Mouse (Mus musculus) heart, adult 11 months (tissue): ENCODE measurements at regions not wholly inside any gene's neighbourhood (a gene's known extent, or its start where the extent isn't known, plus 50 kb on each side); places are given as distances from the start of the nearest gene placed in this dataset.

Experiments
- DNase-seq: peaks from one replicate; pipeline ENCODE4 v3.0.0; 2022

DNA sequence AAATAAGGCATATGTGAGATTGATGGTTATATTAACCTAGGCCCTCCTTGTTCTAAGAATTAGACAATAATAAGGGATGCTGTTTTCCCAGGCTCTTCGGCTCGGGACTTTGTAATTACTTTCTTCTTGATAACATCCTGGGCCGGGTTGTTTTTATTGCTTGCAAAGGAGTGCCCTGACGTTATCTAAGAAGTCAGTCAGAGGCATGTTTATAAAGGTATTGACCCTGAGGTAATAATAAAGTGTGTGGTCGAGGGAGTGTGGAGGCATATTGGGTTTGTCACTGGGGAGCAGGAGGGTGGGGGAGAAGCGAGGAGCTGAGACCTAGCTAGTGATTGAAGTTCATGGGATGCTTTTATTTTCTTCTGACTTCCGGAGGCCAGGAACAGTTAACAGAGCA lies 221.5 kb downstream of the Ppp4r2 start:
- no peak for DNase-seq

DNA sequence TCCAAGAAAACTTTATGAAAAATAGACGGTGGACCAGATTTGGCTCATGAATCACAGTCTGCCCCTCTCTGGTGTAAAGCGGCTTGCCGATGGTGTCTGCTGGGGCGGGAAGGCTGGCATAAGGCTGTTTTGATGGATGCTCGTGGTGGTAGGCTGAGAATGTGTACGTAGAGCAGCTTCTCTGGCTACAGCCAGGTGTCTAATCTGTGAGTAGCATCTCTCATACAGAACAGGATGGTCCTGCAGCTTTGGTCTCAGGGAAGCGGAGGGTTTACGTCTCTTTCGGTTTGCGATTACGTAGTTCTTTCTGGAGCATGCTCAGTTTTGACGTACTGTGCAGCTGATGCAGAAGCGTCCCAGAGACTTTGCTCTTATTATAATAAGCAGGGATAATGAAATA lies 222.9 kb downstream of the Ppp4r2 start:
- no peak for DNase-seq

DNA sequence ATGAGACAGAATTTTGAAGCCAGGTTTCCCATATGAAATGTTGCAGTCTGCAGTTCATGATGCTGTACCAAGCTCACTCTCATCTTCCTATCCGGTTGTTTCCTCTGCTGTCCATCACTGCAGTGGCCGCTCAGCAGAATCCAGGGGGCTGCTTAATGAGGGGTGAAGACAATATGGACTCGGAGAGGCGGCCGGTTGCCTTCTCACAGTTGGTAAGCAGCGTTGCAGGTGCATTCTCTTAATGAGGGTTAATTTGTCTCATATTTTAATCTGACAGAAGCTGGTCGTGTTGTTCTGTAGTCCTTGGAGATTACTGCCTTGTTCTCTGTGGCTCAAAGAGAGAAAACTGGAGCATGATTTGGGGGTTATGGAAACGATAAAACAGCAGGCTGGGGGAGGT lies 225.6 kb downstream of the Ppp4r2 start:
- DNase-seq = no peak

DNA sequence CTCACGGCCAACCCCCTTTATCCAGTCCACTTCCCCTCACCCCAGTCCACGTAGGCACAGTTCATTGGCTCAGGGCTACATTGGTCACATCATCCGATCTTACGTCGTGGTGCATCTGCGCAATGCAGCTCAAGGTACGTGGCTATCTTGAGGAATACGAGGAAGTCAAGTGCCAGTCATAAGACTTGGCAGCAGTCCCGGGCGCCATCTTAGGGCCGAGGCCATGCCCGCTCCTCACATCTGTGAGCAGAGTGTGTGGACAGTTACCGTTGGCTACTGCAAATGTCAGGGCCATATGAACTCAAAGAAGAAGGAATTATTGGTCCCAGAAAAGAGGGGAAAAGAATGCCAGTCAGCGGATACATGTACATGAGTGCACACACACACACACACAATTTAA lies 228.8 kb downstream of the Ppp4r2 start:
- DNase-seq = no peak

DNA sequence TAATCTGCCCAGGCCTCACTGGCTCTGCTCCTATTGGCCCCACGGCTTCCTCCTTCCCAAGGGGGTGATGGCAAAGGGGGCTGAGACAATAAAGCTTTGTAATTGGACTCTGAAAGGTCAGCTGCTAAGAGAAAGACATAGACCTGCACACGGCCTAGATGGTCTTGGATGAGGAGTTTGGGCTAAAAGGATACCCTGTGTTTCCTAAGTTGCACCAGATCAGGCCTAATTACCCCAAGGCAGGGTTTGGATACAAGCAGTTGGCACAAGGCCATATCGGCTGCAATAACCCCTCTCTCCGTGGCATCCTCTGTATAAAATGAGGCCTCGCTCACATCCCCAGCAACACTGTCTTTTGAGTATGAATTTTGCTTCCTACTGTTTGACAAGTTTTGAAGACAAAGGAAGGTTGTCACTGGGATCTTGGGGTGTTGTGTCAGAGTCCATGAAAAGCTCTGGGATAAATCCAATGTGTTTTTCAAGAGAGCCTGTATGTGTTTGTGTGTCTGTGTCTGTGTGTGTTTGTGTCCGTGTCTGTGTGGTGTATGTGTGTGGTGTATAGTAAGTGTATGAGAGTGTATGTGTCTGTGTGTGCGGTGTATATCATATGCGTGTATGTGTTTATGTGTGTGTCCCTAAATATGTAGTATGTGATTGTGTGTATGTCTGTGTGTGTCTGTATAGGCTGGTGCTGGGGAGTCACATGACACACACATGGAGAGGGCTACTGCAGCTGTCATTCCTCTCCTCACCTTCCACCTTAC lies 242.5 kb downstream of the Ppp4r2 start:
- DNase-seq = no peak

DNA sequence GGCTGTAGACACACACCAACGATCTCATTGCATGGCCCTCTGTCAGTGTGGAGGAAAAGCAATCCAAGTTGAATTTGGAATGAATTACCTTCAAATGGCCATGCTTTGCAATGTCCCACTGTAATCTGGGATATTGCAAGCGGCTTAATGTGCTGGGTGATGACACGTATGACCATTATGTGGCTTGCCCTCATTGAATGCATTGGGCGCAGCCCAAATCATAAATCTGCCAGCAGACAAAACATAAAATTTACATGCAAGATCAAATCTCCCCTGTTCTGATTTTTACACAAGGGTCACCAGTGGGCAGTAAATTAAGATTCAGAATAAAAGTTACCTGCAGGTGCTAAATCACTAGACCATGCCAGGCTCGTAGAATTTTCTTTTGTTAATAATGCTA lies 244.9 kb downstream of the Ppp4r2 start:
- no peak for DNase-seq

DNA sequence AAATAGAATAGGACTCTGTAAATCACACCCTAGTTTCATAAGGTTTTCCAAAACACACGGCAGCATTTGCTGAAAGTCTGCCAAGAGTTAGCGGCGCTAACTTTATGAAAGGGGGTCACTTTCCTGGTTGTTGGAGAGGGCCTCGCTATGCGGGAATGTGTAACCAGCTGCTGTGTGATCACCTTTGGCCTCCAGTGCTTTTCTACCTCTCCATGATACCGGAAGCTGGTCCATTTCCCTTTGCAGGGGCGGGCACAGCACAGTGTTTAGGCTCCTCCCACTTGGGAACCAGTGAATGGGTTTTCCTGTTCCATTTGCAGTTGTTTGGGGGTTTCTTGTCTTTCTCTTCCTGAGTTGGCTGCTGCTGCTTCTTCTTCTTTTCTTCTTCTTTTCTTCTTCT lies 250.3 kb downstream of the Ppp4r2 start:
- DNase-seq = no peak

DNA sequence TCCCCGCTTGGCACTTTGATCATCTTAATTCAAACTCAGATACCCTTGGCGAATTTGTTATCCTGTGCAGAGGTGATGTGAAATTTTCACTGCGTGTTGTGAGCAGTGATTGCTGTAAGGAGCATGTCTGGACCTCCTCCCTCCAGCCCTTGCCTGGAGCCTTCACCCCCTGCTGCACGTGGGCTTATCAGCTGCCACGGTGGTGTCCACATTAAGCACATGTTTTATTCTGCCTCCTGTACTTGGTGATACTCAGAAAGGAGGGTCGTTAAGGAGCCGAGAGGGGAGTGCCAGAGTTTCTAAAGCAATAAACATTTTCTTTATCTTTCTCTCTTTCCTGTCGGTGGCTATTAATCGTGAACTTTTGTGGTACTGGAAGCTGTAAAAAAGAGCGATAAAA lies 258.8 kb downstream of the Ppp4r2 start:
- no peak for DNase-seq
